Mouse (Mus musculus): ENCODE measurements around the gene Neurl1b.

GRCm38 (mm10) chr17:26441024-26441423, 26.4 kb downstream of the Neurl1b start:
- TF ChIP-seq POLR2A (IDR thresholded peaks at IDR 0.05; ENCODE audit: borderline replicate concordance, control insufficient read depth, low read depth, low read length) (no peak), CTCF (IDR thresholded peaks at IDR 0.05; ENCODE audit: control insufficient read depth, insufficient read depth, low read length) (no peak)

Data from bone marrow, adult 2 months (tissue).